Mouse (Mus musculus): ENCODE results near the gene Gm6034. TPM values are rescaled to one million over a fixed set of nuclear protein-coding genes. Genes with fewer than 3 reads are reported as not detected.
"Not testable (repeated sequence)": the region's sequence is repeated elsewhere in the genome, so short reads cannot be mapped to it uniquely, and the experiment has no call there.

Gene Gm6034
- polyA plus RNA-seq (2015; fragmentation: Nextera tagmentation; extraction: Ambion mirVana), result not detected in 2 replicates

DNA sequence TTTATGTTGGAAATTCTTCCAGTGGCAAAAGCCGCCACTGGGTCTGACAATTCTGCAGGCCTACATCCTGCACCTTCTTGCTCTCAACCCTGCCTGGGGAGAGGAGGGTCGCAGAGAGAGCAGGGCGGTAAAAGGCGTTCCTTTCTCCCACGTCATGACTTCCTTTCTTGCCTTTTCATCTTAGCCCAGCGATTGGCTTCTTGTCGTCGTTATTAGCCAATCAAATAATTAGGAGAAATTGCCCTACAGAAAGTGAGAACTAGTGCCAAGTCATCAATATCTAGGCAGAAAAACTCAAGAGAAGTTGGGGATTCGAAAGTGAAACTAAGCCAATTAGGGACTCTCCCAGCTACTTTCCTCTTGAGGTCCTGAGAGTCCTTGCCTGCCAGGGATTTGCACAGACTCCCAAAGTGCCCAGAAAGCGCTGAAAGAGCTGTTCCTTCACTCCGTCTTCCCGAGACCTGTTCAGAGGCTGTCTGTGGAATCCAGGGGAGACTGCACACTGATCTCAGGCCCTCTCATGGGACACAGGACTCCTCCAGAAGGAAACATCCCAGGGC is at the start of gene Gm6034, which contains the start of gene H2-T22:
Gene Gm6034, plus strand, starts transcription at position 352 of the 560 bp plus-strand sequence.
Gene H2-T22, minus strand, starts transcription at position 138 of the 560 bp plus-strand sequence.
- not testable (repeated sequence) for H3K9me3 ChIP-seq; H3K27me3 ChIP-seq (replicated peaks); H3K4me1 ChIP-seq; H3K36me3 ChIP-seq (replicated peaks); H3K27ac ChIP-seq
- Histone ChIP-seq H3K4me3 (peak within 1 kb of the TSS; percentile 38), H3K4me2 (peak within 1 kb of the TSS; percentile 61), H3K9ac (peak within 1 kb of the TSS; percentile 37; the same call in 1 of the 2 replicates)
- under 1% methylated on average over 12 of the region's 12 CpGs for WGBS
- ATAC-seq (replicated peaks), result peak; percentile 95

GRCm38 (mm10) chr17:35993675-35994074 is 49.1 kb upstream of the Gm6034 start:
- Histone ChIP-seq H3K27me3 (replicated peaks) (no peaks in the 10 kb centered on the region), H3K4me3 (peak overlapping the region; percentile 55), H3K9me3 (no peaks in the 10 kb centered on the region), H3K36me3 (replicated peaks) (peaks cover 11% of the 10 kb centered on the region), H3K27ac (peak overlapping the region; percentile 57), H3K9ac (no peak overlapping the region), H3K4me1 (peaks cover 28% of the 10 kb centered on the region), H3K4me2 (peak overlapping the region; percentile 75)
- 7% methylated on average over 17 of the region's 17 CpGs for WGBS
- peak; percentile 73 for ATAC-seq (replicated peaks)

- Histone ChIP-seq H3K9me3 (no peaks in the 10 kb centered on the region), H3K27me3 (replicated peaks) (no peaks in the 10 kb centered on the region), H3K4me2 (peak overlapping the region; percentile 75), H3K4me3 (peak overlapping the region; percentile 55), H3K9ac (peak overlapping the region; percentile 54), H3K27ac (peak overlapping the region; percentile 51), H3K4me1 (peaks cover 28% of the 10 kb centered on the region), H3K36me3 (replicated peaks) (peaks cover 6% of the 10 kb centered on the region; the same call in 1 of the 2 replicates)
- 3% methylated on average over 31 of the region's 31 CpGs for WGBS
- ATAC-seq (replicated peaks), result peak; percentile 84
These were observed 48.4 kb upstream of the Gm6034 start for GRCm38 (mm10) chr17:35994175-35994878.

DNA sequence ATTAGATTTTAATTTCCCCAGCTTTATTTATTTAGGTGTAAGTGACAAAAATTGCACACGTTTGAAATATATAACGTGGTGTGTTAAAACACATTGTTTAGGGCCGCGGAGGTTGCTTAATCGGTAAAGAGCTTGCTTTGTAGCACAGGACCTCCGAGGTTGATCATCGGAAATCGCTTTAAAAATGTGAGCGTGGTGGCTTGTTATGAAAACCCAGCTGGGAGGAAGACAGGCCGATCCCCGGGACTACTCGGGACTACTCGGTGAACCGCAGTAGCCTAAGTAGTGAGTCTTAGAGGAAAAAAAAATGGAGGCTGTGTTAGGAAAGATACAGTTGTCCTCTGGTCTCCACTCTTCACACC is 47.9 kb upstream of the Gm6034 start:
- 5% methylated on average over 14 of the region's 14 CpGs for WGBS
- peak overlapping the region; percentile 55 for H3K4me3 ChIP-seq
- H3K9me3 ChIP-seq, result no peaks in the 10 kb centered on the region
- H3K27me3 ChIP-seq (replicated peaks), result no peaks in the 10 kb centered on the region
- H3K4me2 ChIP-seq, result peak overlapping the region; percentile 75
- peaks cover 28% of the 10 kb centered on the region for H3K4me1 ChIP-seq
- H3K9ac ChIP-seq, result peak overlapping the region; percentile 54
- H3K27ac ChIP-seq, result peak overlapping the region; percentile 51
- 0 out of 2 replicates have a peak, but pooled peaks cover under 1% of the 10 kb centered on the region for H3K36me3 ChIP-seq (replicated peaks)
- ATAC-seq (replicated peaks), result no peak

DNA sequence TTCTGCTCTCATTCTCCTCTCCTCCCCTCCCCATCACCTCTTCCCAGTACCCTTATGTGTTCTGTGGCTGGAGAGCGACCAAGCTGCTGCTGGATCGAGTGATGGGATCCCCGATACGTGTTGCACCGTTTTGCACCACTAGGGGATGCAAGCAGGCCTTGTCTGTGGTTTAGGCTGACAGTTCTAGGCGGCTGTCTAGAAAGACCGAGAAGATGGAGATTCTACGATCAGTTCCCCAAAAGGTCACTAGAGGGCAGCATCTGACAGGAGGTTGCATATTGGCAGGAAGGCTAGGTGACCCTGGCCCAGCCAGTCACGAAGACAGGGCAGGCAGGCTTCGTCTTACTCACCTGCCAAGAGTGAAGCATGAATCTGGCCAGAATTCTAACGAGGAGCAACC is 45.8 kb upstream of the Gm6034 start:
- Histone ChIP-seq H3K27me3 (replicated peaks) (no peaks in the 10 kb centered on the region), H3K4me2 (peak overlapping the region; percentile 19; the same call in 1 of the 2 replicates), H3K36me3 (replicated peaks) (no peaks in the 10 kb centered on the region), H3K27ac (no peak overlapping the region), H3K9ac (no peak overlapping the region), H3K4me1 (peaks cover 28% of the 10 kb centered on the region), H3K9me3 (no peaks in the 10 kb centered on the region), H3K4me3 (no peak overlapping the region)
- 2% methylated on average over 11 of the region's 11 CpGs for WGBS
- ATAC-seq (replicated peaks), result peak; percentile 56

DNA sequence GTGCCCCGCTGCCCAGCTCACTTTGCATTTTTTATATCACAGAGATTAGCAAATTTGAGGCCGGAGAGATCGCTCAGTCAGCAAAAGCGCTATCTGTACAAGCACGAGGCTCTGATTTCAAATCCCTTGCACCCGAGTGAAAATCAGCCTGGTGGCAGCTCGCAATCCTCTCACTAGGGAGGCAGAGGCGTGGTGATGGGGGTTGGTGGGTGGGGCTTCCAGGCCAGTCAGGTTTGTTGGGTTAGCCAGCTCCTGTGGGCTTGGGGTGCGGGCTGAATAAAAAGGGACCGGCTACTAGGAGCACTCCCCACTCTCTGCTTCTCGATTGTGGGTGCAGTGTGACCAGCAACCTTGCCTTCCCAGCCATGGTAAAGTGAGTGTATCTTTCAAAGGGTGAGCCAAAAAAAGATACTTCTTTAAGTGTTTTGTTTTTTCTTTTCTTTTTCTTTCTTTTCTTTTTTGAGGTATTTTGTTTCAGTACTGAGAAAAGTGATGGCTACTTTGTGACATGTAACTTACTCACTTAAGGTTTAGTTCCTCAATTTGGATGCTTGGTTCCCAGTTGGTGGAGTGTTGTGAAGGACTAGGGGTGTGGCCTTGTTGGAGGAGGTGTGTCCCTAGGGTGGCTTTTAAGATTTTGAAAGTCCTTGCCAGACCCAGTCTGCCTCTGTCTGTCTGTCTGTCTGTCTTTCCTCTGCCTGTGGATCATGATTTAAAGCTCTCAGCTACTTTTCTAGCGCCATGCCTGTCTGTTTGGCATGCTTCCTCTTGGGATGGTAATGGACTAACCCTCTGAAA is 44.8 kb upstream of the Gm6034 start:
- no peaks in the 10 kb centered on the region for H3K36me3 ChIP-seq (replicated peaks)
- peaks cover 28% of the 10 kb centered on the region for H3K4me1 ChIP-seq
- H3K27ac ChIP-seq, result no peak overlapping the region
- H3K4me2 ChIP-seq, result 0 out of 2 replicates have a peak overlapping the region, but pooled peaks have one; percentile 6
- no peak for ATAC-seq (replicated peaks)
- no peak overlapping the region for H3K4me3 ChIP-seq
- 48% methylated on average over 12 of the region's 12 CpGs for WGBS
- no peaks in the 10 kb centered on the region for H3K27me3 ChIP-seq (replicated peaks)
- H3K9me3 ChIP-seq, result no peaks in the 10 kb centered on the region
- peak overlapping the region; percentile 20; the same call in 1 of the 2 replicates for H3K9ac ChIP-seq

DNA sequence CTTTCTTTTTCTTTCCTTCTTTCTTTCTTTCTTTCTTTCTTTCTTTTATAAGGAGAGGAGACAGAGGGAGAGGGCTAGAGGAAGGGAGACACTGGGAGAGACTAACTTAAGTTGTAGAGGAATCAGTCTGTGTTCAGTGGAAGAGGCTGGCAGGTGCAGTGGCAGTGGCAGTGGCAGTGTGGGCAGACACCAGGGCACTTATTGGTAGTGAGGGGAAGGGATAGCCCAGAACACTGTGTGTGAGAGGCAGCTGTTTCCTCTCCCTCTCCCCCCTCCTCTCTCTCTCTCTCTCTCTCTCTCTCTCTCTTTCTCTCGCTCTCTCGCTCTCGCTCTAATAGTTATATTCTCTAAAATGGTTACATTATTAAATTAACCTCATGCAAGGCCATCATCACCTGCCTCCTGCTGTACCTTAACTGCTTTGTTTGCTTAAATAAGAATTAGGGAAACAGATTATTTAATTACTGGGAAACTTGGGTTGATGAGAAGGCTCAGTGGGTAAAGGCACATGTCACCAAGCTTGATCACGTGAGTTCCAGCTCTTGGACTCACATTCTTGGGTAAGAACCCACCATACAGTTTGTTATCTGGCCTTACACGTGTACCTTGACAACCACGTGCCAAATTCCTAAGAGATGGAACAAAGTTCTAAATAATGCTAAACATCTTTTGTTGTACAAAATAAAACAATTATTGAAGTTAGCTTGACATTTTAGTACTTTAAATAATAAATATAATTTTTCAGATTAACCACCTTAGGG is 44.0 kb upstream of the Gm6034 start:
- Histone ChIP-seq H3K27ac (no peak overlapping the region), H3K36me3 (replicated peaks) (no peaks in the 10 kb centered on the region), H3K27me3 (replicated peaks) (no peaks in the 10 kb centered on the region), H3K4me3 (no peak overlapping the region), H3K4me1 (peaks cover 25% of the 10 kb centered on the region), H3K9me3 (no peaks in the 10 kb centered on the region), H3K4me2 (no peak overlapping the region), H3K9ac (no peak overlapping the region)
- no peak for ATAC-seq (replicated peaks)
- WGBS, result 86% methylated on average over 6 of the region's 6 CpGs

- Histone ChIP-seq H3K9me3 (no peaks in the 10 kb centered on the region), H3K27ac (no peak overlapping the region), H3K4me3 (no peak overlapping the region), H3K4me1 (peaks cover 24% of the 10 kb centered on the region), H3K36me3 (replicated peaks) (no peaks in the 10 kb centered on the region), H3K27me3 (replicated peaks) (no peaks in the 10 kb centered on the region), H3K9ac (no peak overlapping the region), H3K4me2 (no peak overlapping the region)
- ATAC-seq (replicated peaks), result no peak
- 90% methylated on average over 7 of the region's 7 CpGs for WGBS
These were observed 43.4 kb upstream of the Gm6034 start for GRCm38 (mm10) chr17:35999356-35999755.

GRCm38 (mm10) chr17:36000349-36000748 is 42.4 kb upstream of the Gm6034 start:
- no peaks in the 10 kb centered on the region for H3K9me3 ChIP-seq
- H3K36me3 ChIP-seq (replicated peaks), result no peaks in the 10 kb centered on the region
- 95% methylated on average over 4 of the region's 4 CpGs for WGBS
- ATAC-seq (replicated peaks), result no peak
- no peak overlapping the region for H3K9ac ChIP-seq
- no peak overlapping the region for H3K4me3 ChIP-seq
- H3K27me3 ChIP-seq (replicated peaks), result no peaks in the 10 kb centered on the region
- no peak overlapping the region for H3K4me2 ChIP-seq
- H3K27ac ChIP-seq, result no peak overlapping the region
- H3K4me1 ChIP-seq, result peaks cover 22% of the 10 kb centered on the region

DNA sequence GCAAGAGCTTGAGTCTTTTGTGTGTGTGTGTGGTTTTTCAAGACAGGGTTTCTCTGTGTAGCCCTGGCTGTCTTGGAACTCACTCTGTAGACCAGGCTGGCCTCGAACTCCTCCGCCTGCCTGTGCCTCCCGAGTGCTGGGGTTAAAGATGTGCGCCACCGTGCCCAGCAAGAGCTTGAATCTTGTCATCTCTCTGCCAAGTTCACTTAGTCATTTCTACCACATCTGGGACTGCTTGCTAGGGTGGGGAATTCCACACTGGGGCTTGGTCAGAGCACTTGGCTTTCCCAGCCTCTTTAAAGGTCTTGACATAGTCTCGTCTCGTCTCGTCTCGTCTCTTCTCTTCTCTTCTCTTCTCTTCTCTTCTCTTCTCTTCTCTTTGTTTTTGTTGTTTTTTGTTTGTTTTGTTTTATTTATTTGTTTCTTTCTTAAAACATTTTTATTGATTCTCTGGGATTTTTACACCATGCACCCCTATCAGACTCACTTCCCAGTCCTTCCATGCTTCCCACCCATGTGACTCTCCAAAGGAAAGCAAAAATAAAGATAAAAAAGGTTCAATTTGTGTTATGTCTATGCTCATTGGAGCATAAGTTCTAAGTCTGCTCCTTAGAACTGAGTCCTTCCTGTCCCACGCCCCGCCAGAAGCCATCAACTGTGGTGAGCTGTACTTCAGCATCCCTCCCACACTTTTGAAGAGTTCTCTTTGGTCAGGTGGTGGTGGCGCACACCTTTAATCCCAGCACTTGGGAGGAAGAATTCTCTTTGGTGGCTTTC is 41.5 kb upstream of the Gm6034 start:
- ATAC-seq (replicated peaks), result no peak
- Histone ChIP-seq H3K36me3 (replicated peaks) (no peaks in the 10 kb centered on the region), H3K27ac (no peak overlapping the region), H3K4me1 (peaks cover 14% of the 10 kb centered on the region), H3K9ac (no peak overlapping the region), H3K4me3 (no peak overlapping the region), H3K9me3 (no peaks in the 10 kb centered on the region), H3K27me3 (replicated peaks) (no peaks in the 10 kb centered on the region), H3K4me2 (no peak overlapping the region)
- WGBS, result 96% methylated on average over 12 of the region's 12 CpGs

DNA sequence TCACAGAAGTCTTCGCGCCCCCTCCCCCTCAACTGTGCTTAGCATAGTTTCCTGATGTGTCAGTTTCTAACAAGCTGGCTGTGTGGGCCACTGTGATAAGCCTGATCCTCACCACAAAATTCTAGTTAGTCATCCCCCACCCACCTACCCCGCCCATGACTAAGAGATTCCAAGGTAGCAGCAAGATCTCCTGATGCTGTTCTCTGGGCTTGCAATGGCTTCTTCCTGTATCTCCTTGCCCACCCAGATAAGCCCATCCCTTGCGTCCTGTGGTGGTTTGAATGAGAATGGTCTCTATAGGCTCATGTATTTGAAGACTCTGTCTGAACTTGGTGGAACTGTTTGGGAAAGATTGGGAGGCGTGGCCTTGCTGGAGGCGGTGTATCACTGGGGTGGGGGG is 40.8 kb upstream of the Gm6034 start:
- peaks cover 12% of the 10 kb centered on the region for H3K4me1 ChIP-seq
- no peak for ATAC-seq (replicated peaks)
- H3K9me3 ChIP-seq, result no peaks in the 10 kb centered on the region
- H3K9ac ChIP-seq, result no peak overlapping the region
- no peak overlapping the region for H3K27ac ChIP-seq
- 97% methylated on average over 6 of the region's 6 CpGs for WGBS
- no peak overlapping the region for H3K4me2 ChIP-seq
- no peaks in the 10 kb centered on the region for H3K36me3 ChIP-seq (replicated peaks)
- no peak overlapping the region for H3K4me3 ChIP-seq
- H3K27me3 ChIP-seq (replicated peaks), result no peaks in the 10 kb centered on the region

All from midbrain, embryonic 15.5 days (tissue).